8 mouse cellular contexts compared by ENCODE assay signal in the genomic region with DNA sequence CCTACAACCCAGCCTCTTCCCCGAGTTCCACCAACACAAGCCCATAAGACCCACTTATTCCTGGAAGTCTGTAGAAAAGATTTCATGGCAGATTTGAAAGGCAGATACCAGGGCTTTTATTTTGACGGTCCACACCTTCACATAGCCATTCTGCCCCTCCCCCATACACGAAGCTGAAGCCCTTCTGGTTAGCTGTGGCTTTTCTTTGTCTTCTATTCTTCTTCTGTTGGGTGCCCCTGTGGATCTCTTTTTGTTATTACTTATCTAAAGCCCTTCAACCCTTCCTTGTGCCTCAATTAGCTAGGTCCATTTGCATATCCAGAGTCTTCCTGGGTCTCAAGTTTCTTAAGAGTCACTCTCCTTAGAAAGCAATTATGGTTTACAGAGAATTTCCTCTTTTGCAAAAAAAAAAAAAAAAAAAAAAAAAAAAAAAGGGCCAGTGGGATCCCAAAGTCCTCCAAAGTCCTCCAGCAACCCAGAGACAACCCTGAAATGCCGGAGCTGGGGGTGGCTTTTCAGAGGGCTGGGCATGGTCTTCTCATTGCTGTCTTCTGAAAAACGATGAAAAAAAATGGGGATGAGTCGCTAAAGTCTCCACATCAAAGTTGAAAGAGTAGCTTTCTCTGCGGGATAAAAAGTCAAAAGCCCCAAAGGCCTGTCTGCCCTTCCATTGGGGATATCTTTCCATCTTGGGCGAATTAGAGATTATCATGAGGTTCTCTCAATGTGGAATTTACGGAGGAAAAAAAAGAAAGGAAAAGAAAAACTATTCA.
A peak's percentile ranks its signal among the peaks of the same experiment; 100 is the strongest.
DNase-seq lines count a peak whose midpoint lies in the region; ATAC-seq lines count a peak whose summit lies in the region.

No protein-coding gene starts in this region.

- peaks cover 3% of the 10 kb centered on the region; the same call in 1 of the 2 replicates for H3K27me3 ChIP-seq in heart, embryonic 12.5 days (replicated peaks)
- H3K27me3 ChIP-seq in hindbrain, embryonic 14.5 days (ENCODE audit: control insufficient read depth, insufficient read depth, low read length), result no peaks in the 10 kb centered on the region
- no peaks in the 10 kb centered on the region for H3K27me3 ChIP-seq in midbrain, embryonic 16.5 days (ENCODE audit: control insufficient read depth, insufficient read depth, low read depth, low read length)

- H3K4me1 ChIP-seq in heart, embryonic 12.5 days (replicated peaks), result peaks cover 7% of the 10 kb centered on the region; the same call in 1 of the 2 replicates
- H3K4me1 ChIP-seq in hindbrain, embryonic 14.5 days (replicated peaks; ENCODE audit: control insufficient read depth, insufficient read depth, low read length), result peaks cover 6% of the 10 kb centered on the region; the same call in 1 of the 2 replicates
- H3K4me1 ChIP-seq in midbrain, embryonic 16.5 days (ENCODE audit: control insufficient read depth, insufficient read depth, low read length), result no peaks in the 10 kb centered on the region

- DNase-seq in heart, postnatal 25 days (ENCODE audit: low spot score), result no peak
- DNase-seq in T-cell, adult 2 months (ENCODE audit: low spot score), result peak; percentile 12
- no peak for DNase-seq in hindbrain, embryonic 14.5 days (ENCODE audit: low spot score)
- DNase-seq in right cerebral cortex, adult 18-20 months, result no peak
- DNase-seq in adrenal gland, adult (ENCODE audit: inconsistent age in 2 of 2, low spot score in 1 of 2), result no peak
- no peak for DNase-seq in right cerebral cortex, postnatal 14 days

- 6% methylated on average over 9 of the region's 9 CpGs for WGBS in heart, embryonic 12.5 days
- 2% methylated on average over 9 of the region's 9 CpGs for WGBS in hindbrain, embryonic 14.5 days
- 5% methylated on average over 9 of the region's 9 CpGs for WGBS in midbrain, embryonic 16.5 days

- no peaks in the 10 kb centered on the region for H3K36me3 ChIP-seq in heart, embryonic 12.5 days
- H3K36me3 ChIP-seq in hindbrain, embryonic 14.5 days (replicated peaks; ENCODE audit: control insufficient read depth, insufficient read depth), result no peaks in the 10 kb centered on the region
- no peaks in the 10 kb centered on the region for H3K36me3 ChIP-seq in midbrain, embryonic 16.5 days (ENCODE audit: control insufficient read depth, insufficient read depth, low read length)

- H3K9ac ChIP-seq in heart, embryonic 12.5 days, result 0 out of 2 replicates have a peak overlapping the region, but pooled peaks have one; percentile 9
- no peak overlapping the region for H3K9ac ChIP-seq in hindbrain, embryonic 14.5 days
- H3K9ac ChIP-seq in midbrain, embryonic 16.5 days (ENCODE audit: low read depth, low read length), result no peak overlapping the region

- no peak overlapping the region for H3K27ac ChIP-seq in heart, embryonic 12.5 days (ENCODE audit: poor library complexity, severe bottlenecking)
- H3K27ac ChIP-seq in hindbrain, embryonic 14.5 days, result no peak overlapping the region
- no peak overlapping the region for H3K27ac ChIP-seq in midbrain, embryonic 16.5 days (ENCODE audit: low read length)

- H3K9me3 ChIP-seq in heart, embryonic 12.5 days (replicated peaks), result no peaks in the 10 kb centered on the region
- no peaks in the 10 kb centered on the region for H3K9me3 ChIP-seq in hindbrain, embryonic 14.5 days (ENCODE audit: control insufficient read depth, low read length)
- H3K9me3 ChIP-seq in midbrain, embryonic 16.5 days (replicated peaks; ENCODE audit: control insufficient read depth, low read length, poor library complexity, severe bottlenecking), result no peaks in the 10 kb centered on the region

- intact Hi-C loops in heart, postnatal 25 days (cut with DNase I), result no loop called here

- peak overlapping the region; percentile 29 for H3K4me3 ChIP-seq in heart, embryonic 12.5 days
- no peak overlapping the region for H3K4me3 ChIP-seq in hindbrain, embryonic 14.5 days (replicated peaks; ENCODE audit: low read length)
- no peak overlapping the region for H3K4me3 ChIP-seq in midbrain, embryonic 16.5 days (ENCODE audit: low read depth, low read length)

- H3K4me2 ChIP-seq in heart, embryonic 12.5 days, result peak overlapping the region; percentile 64
- H3K4me2 ChIP-seq in hindbrain, embryonic 14.5 days (replicated peaks), result peak overlapping the region; percentile 43
- H3K4me2 ChIP-seq in midbrain, embryonic 16.5 days (ENCODE audit: low read length), result peak overlapping the region; percentile 38

- ATAC-seq in heart, embryonic 12.5 days (ENCODE audit: insufficient number of reproducible peaks, low FRiP score), result no peak
- no peak for ATAC-seq in hindbrain, embryonic 14.5 days (ENCODE audit: low FRiP score)
- ATAC-seq in midbrain, embryonic 16.5 days, result no peak
